In the genomic region with DNA sequence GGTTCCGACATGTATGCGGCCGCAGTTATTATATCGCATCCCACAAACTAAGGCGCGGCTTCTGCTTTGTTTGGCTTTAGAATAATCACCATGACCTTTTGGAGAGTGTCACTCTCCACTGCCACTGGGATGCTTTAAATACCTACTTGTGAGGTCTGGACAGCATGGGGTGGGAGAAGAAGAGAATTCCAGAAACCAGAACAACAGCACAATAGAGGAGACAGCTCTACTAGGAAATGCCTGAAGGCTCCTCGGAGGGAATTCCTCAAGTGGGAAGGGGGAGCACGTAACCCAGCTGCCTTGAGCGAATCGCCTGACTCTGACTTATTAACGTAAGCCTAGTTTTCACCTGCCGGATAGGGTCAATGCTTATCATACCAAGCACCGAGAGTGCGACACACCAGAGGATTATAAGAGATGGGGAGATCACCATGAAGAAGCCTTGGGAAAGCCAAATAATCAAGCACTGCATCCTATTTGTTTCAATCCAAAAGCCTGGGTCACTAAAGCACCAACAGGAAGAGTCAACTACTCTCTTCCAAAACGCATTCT, we compare ENCODE assay signal across 8 mouse cellular contexts.
DNase-seq lines count a peak whose midpoint lies in the region; ATAC-seq and TF ChIP-seq lines count a peak whose summit lies in the region.

No protein-coding gene starts in this region.

- intact Hi-C loops in heart, postnatal 14 days (cut with DNase I) = no loop called here
- intact Hi-C loops in left cerebral cortex, postnatal 36 days (cut with DNase I) = no loop called here

- no peaks in the 10 kb centered on the region for H3K9me3 ChIP-seq in heart, embryonic 10.5 days
- H3K9me3 ChIP-seq in hindbrain, embryonic 15.5 days = no peaks in the 10 kb centered on the region
- no peaks in the 10 kb centered on the region for H3K9me3 ChIP-seq in midbrain, postnatal 0 days (ENCODE audit: low read length)
- no peaks in the 10 kb centered on the region for H3K9me3 ChIP-seq in kidney, embryonic 16.5 days (ENCODE audit: low read length)

- H3K4me2 ChIP-seq in hindbrain, embryonic 15.5 days = peak overlapping the region; percentile 49
- H3K4me2 ChIP-seq in midbrain, postnatal 0 days (ENCODE audit: low read depth, low read length, poor library complexity, severe bottlenecking) = peak overlapping the region; percentile 29
- no peak overlapping the region for H3K4me2 ChIP-seq in kidney, embryonic 16.5 days (replicated peaks; ENCODE audit: low read depth, low read length)

- H3K27me3 ChIP-seq in heart, embryonic 10.5 days (ENCODE audit: insufficient read depth, poor library complexity, severe bottlenecking) = peaks cover 6% of the 10 kb centered on the region; the same call in 1 of the 2 replicates
- no peaks in the 10 kb centered on the region for H3K27me3 ChIP-seq in hindbrain, embryonic 15.5 days
- no peaks in the 10 kb centered on the region for H3K27me3 ChIP-seq in midbrain, postnatal 0 days (ENCODE audit: insufficient read depth, low read length)
- H3K27me3 ChIP-seq in kidney, embryonic 16.5 days (ENCODE audit: insufficient read depth, low read length) = no peaks in the 10 kb centered on the region

- H3K27ac ChIP-seq in heart, embryonic 10.5 days = no peak overlapping the region
- H3K27ac ChIP-seq in hindbrain, embryonic 15.5 days (replicated peaks) = peak overlapping the region; percentile 78
- H3K27ac ChIP-seq in midbrain, postnatal 0 days (ENCODE audit: low read depth, low read length) = no peak overlapping the region
- H3K27ac ChIP-seq in kidney, embryonic 16.5 days (ENCODE audit: low read length) = no peak overlapping the region

- TF ChIP-seq CTCF in midbrain, postnatal 0 days (IDR thresholded peaks at IDR 0.05) = no peak

- no peak for ATAC-seq in hindbrain, embryonic 15.5 days (ENCODE audit: low FRiP score, low read depth)
- ATAC-seq in midbrain, postnatal 0 days (ENCODE audit: low FRiP score) = no peak
- ATAC-seq in kidney, embryonic 16.5 days (ENCODE audit: low FRiP score, low TSS enrichment) = no peak

- peaks cover 43% of the 10 kb centered on the region for H3K4me1 ChIP-seq in heart, embryonic 10.5 days
- H3K4me1 ChIP-seq in hindbrain, embryonic 15.5 days (replicated peaks) = peaks cover 44% of the 10 kb centered on the region
- H3K4me1 ChIP-seq in midbrain, postnatal 0 days (ENCODE audit: insufficient read depth, low read length) = peaks cover 12% of the 10 kb centered on the region; the same call in 1 of the 2 replicates
- H3K4me1 ChIP-seq in kidney, embryonic 16.5 days (ENCODE audit: insufficient read depth, low read length) = peaks cover 36% of the 10 kb centered on the region

- H3K36me3 ChIP-seq in heart, embryonic 10.5 days = no peaks in the 10 kb centered on the region
- H3K36me3 ChIP-seq in hindbrain, embryonic 15.5 days = no peaks in the 10 kb centered on the region
- H3K36me3 ChIP-seq in midbrain, postnatal 0 days (ENCODE audit: insufficient read depth, low read length) = no peaks in the 10 kb centered on the region
- no peaks in the 10 kb centered on the region for H3K36me3 ChIP-seq in kidney, embryonic 16.5 days (ENCODE audit: insufficient read depth, low read length)

- 34% methylated on average over 15 of the region's 15 CpGs for WGBS in heart, embryonic 10.5 days
- 19% methylated on average over 15 of the region's 15 CpGs for WGBS in hindbrain, embryonic 15.5 days
- 20% methylated on average over 15 of the region's 15 CpGs for WGBS in midbrain, postnatal 0 days
- 72% methylated on average over 15 of the region's 15 CpGs for WGBS in kidney, embryonic 16.5 days

- no peak overlapping the region for H3K9ac ChIP-seq in hindbrain, embryonic 15.5 days
- H3K9ac ChIP-seq in midbrain, postnatal 0 days (replicated peaks; ENCODE audit: low read length, poor library complexity, severe bottlenecking) = no peak overlapping the region
- no peak overlapping the region for H3K9ac ChIP-seq in kidney, embryonic 16.5 days (replicated peaks; ENCODE audit: low read length)

- peak overlapping the region; percentile 43 for H3K4me3 ChIP-seq in heart, embryonic 10.5 days
- no peak overlapping the region for H3K4me3 ChIP-seq in hindbrain, embryonic 15.5 days
- H3K4me3 ChIP-seq in midbrain, postnatal 0 days (ENCODE audit: low read depth, low read length) = no peak overlapping the region
- H3K4me3 ChIP-seq in kidney, embryonic 16.5 days (ENCODE audit: low read length) = no peak overlapping the region

- DNase-seq in heart, embryonic 10.5 days (ENCODE audit: low spot score) = no peak
- DNase-seq in heart, postnatal 14 days = no peak
- peak; percentile 42 for DNase-seq in embryo, embryonic 11 days
- no peak for DNase-seq in midbrain, postnatal 0 days (ENCODE audit: low spot score)
- no peak for DNase-seq in thymus, postnatal 14 days
- DNase-seq in left cerebral cortex, postnatal 36 days (ENCODE audit: low spot score in 2 of 2) = no peak
